Mouse (Mus musculus): ENCODE measurements at regions not wholly inside any gene's neighbourhood (a gene's known extent, or its start where the extent isn't known, plus 50 kb on each side); places are given as distances from the start of the nearest gene placed in this dataset.

DNA sequence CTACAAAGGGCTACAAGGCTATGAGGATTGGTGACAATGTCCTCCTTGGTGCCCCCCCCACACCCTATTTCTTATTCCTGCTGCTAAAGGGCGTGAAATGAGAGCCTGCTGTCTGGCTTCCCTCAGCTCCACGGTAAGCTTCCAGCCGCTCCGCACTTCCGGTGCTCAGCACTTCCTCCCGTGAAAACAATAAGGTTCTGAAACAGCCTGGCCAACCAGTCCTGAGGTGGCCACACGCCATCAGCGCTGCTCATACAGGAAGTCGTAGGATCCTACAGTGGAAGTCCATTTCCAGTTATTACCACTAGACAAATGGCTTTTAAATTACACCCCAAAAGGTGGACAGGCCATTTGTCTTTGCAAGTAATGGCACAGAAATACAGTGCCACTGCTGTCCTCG lies 188.8 kb upstream of the Six2 start:
- Histone ChIP-seq H3K4me3 (replicated peaks) (no peak overlapping the region), H3K27ac (no peak overlapping the region), H3K9me3 (no peaks in the 10 kb centered on the region), H3K4me2 (replicated peaks) (no peak overlapping the region), H3K4me1 (replicated peaks) (no peaks in the 10 kb centered on the region), H3K27me3 (replicated peaks) (peaks cover 1% of the 10 kb centered on the region; the same call in 1 of the 2 replicates), H3K9ac (no peak overlapping the region), H3K36me3 (no peaks in the 10 kb centered on the region)
- no peak for ATAC-seq
- WGBS = 49% methylated on average over 10 of the region's 10 CpGs

DNA sequence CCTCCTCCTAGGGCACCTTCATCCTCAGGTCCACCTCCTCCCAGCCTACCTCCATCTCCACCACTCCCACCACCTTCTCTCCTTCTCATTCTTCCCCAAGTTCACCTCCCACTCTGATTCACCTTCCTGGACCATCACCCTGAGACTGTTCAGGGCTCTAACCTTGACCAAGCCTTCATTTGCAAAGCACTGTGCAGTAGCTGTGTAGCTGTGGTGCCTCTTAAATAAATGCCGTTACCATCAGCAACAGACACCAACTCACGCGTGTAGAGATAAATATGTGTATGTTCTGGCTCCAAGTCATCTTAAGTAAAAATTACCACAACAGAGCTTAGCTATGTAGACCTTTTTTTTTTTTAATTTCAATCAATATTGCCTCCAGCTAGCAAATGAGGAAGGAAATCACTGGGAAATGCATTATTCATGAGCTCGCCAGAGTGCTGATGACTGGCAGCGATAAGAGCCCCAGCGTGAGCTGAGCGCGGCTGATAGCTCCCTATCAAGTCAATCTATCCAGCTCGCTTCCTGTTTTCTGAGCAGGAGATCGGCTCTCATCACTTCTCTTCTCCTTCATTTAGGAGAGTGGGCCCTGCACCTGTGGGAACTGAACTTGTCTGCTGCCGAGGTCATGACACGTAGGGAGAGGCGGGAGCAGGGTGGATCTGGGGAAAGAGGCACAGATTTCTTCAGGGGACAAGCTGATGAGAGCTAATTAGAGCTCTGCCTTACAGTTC lies 185.9 kb upstream of the Six2 start:
- H3K36me3 ChIP-seq = no peaks in the 10 kb centered on the region
- 30% methylated on average over 13 of the region's 13 CpGs for WGBS
- no peaks in the 10 kb centered on the region for H3K9me3 ChIP-seq
- peaks cover 5% of the 10 kb centered on the region; the same call in 1 of the 2 replicates for H3K27me3 ChIP-seq (replicated peaks)
- H3K4me1 ChIP-seq (replicated peaks) = 0 out of 2 replicates have a peak, but pooled peaks cover 1% of the 10 kb centered on the region
- no peak overlapping the region for H3K9ac ChIP-seq
- 0 out of 2 replicates have a peak overlapping the region, but pooled peaks have one; percentile 7 for H3K4me2 ChIP-seq (replicated peaks)
- ATAC-seq = no peak
- H3K4me3 ChIP-seq (replicated peaks) = no peak overlapping the region
- no peak overlapping the region for H3K27ac ChIP-seq

DNA sequence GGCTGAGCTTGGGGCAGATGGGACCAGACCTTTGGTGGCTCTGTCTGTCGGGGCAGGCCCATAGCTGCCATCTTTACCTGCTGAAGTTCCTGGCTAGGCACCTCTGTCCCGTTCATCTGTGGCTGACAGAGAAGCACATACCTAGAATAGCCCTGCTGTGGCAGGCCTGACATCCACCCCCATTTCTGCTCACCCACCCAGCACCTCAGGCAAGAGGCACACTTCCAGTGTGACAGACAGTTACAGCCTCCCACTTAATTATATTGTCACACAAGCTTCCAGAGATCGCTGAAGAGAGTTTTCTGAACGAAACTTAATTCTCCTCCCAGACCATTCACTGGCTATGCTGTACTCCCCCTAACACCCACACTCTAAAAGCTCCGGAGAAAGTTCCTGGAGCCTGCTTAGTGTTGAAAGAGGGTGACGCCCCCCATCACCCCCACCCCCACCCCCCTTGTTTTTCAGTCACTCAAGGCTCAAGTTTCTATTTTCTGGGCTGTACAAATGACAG lies 184.9 kb upstream of the Six2 start:
- no peaks in the 10 kb centered on the region for H3K9me3 ChIP-seq
- H3K27me3 ChIP-seq (replicated peaks) = peaks cover 5% of the 10 kb centered on the region; the same call in 1 of the 2 replicates
- no peak overlapping the region for H3K9ac ChIP-seq
- no peak overlapping the region for H3K4me2 ChIP-seq (replicated peaks)
- H3K4me1 ChIP-seq (replicated peaks) = 0 out of 2 replicates have a peak, but pooled peaks cover 3% of the 10 kb centered on the region
- no peaks in the 10 kb centered on the region for H3K36me3 ChIP-seq
- H3K4me3 ChIP-seq (replicated peaks) = no peak overlapping the region
- no peak for ATAC-seq
- no peak overlapping the region for H3K27ac ChIP-seq
- 51% methylated on average over 6 of the region's 6 CpGs for WGBS

DNA sequence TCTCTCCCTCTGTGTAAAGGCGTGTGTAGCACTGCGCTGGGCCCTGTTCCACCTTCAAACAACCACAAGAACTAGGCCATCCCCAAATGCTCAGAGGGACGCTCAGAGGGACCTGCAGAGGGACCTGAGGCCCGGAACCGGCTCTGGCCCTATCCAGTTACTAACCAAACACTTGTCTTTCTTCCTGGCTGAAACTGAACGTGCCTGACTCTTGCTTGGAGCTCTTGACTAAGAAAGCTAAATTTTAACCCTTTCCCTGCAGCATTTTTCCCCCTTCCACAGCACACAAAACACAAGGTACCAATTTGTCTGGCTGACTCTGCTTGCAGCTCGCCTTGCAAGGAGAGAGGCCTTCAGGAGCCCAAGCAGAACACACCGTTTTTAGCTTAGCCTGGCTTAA lies 182.3 kb upstream of the Six2 start:
- ATAC-seq = no peak
- WGBS = 60% methylated on average over 8 of the region's 8 CpGs
- no peaks in the 10 kb centered on the region for H3K9me3 ChIP-seq
- H3K27ac ChIP-seq = no peak overlapping the region
- H3K9ac ChIP-seq = no peak overlapping the region
- H3K4me3 ChIP-seq (replicated peaks) = no peak overlapping the region
- H3K36me3 ChIP-seq = no peaks in the 10 kb centered on the region
- H3K4me1 ChIP-seq (replicated peaks) = 0 out of 2 replicates have a peak, but pooled peaks cover 3% of the 10 kb centered on the region
- H3K27me3 ChIP-seq (replicated peaks) = peaks cover 5% of the 10 kb centered on the region; the same call in 1 of the 2 replicates
- H3K4me2 ChIP-seq (replicated peaks) = no peak overlapping the region

DNA sequence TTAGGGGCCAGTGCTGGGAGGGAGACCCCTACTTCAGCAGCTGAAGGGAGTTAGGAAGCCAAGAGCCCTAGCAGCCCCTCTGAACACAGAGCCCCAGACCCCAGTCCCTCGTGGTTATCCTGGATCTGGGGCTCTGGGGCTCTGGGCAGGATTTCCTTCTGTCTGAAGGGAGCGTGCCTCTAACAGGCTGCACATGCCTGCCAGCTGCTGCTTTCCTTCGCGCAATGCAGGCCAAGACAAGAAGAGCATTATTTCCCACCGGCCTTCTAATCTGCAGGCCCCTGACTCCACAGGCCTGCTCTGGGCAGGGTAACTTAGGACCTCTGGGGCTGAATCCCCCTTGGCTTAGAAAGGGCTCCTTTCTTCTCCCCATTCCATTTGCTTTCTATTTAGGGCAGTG lies 181.1 kb upstream of the Six2 start:
- H3K27ac ChIP-seq = no peak overlapping the region

DNA sequence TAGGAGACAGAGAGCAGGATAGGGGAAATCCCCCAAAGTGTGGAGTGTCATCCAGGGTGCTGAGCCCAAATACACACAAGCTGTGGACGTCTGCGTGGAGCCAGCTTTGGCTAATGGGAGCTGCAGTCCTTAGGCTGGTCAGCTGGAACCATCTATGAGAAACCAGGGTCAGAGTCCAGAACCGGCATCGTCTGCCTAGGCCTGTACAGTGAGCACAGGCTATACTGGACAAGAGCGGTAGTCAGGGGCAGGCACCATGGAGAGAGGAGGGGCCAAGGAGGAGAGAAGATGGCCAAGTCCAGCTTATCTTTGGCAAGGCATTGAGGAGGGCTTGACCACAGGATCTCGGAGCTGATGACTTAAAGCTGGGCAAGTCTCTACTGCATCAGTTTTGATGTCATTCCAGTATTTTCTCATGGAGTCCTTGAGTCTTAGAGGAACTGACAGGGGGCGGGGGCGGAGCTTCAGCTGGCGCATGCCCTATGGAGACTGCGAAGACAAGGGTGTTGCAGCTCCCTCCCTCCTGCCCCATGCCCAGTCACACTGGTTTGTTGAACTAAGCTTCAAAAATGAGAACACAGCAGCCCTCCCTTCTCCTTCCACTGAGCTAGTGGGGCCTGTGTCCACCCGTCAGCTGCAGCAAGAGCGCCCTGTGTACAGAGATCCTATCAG lies 180.0 kb upstream of the Six2 start:
- WGBS = 77% methylated on average over 12 of the region's 12 CpGs
- Histone ChIP-seq H3K4me2 (replicated peaks) (no peak overlapping the region), H3K4me3 (replicated peaks) (no peak overlapping the region), H3K36me3 (no peaks in the 10 kb centered on the region), H3K27ac (no peak overlapping the region), H3K27me3 (replicated peaks) (0 out of 2 replicates have a peak, but pooled peaks cover 5% of the 10 kb centered on the region), H3K4me1 (replicated peaks) (0 out of 2 replicates have a peak, but pooled peaks cover 3% of the 10 kb centered on the region), H3K9me3 (no peaks in the 10 kb centered on the region), H3K9ac (no peak overlapping the region)
- no peak; the same call in 1 of the 2 replicates for ATAC-seq

More for the DNA sequence above, 181.1 kb upstream of the Six2 start:
- WGBS = 43% methylated on average over 5 of the region's 5 CpGs
- 0 out of 2 replicates have a peak, but pooled peaks cover 5% of the 10 kb centered on the region for H3K27me3 ChIP-seq (replicated peaks)
- H3K4me2 ChIP-seq (replicated peaks) = no peak overlapping the region
- H3K36me3 ChIP-seq = no peaks in the 10 kb centered on the region
- H3K9me3 ChIP-seq = no peaks in the 10 kb centered on the region
- ATAC-seq = peak; percentile 55
- H3K9ac ChIP-seq = no peak overlapping the region
- no peak overlapping the region for H3K4me3 ChIP-seq (replicated peaks)
- H3K4me1 ChIP-seq (replicated peaks) = 0 out of 2 replicates have a peak, but pooled peaks cover 3% of the 10 kb centered on the region

DNA sequence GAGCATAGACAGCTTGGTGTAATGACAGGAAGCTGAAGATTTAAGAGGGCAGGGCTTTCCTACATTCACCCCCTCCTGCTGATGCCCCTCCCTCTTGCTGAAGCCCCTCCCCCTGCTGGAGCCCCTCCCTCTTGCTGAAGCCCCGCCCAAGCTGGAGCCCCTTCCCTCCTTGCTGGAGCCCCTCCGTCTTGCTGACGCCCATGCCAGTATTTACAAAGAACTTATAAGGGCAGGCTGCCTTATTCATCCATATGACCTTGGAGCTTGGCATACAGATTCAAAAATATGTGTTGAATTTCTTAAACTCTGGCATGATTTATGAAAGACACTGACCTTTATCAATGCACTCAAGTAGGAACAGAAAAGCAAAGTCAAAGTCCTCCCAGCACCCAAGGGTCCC lies 178.5 kb upstream of the Six2 start:
- no peak overlapping the region for H3K4me2 ChIP-seq (replicated peaks)
- 83% methylated on average over 3 of the region's 3 CpGs for WGBS
- H3K36me3 ChIP-seq = no peaks in the 10 kb centered on the region
- H3K27ac ChIP-seq = no peak overlapping the region
- no peak overlapping the region for H3K4me3 ChIP-seq (replicated peaks)
- ATAC-seq = no peak
- no peaks in the 10 kb centered on the region for H3K9me3 ChIP-seq
- 0 out of 2 replicates have a peak, but pooled peaks cover 3% of the 10 kb centered on the region for H3K4me1 ChIP-seq (replicated peaks)
- no peak overlapping the region for H3K9ac ChIP-seq
- H3K27me3 ChIP-seq (replicated peaks) = 0 out of 2 replicates have a peak, but pooled peaks cover under 1% of the 10 kb centered on the region

DNA sequence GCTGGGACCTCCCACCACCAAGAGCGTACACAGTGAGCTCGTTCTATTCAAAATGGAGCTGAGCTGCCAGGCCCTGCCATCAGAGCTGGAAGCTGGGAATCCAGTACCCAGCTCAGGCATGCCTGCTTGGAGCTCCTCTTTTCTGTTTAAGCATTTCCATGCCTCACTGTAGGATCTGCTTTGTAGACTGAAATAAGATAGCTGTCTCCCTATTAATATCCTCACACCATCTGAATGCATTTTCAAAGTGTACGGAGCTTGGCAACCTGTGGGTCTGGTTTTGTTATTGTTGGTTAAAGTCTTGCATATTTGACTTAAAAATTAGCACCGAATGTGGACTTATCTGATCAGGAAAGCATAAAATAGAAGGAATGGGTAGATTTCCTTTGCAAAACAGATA lies 177.9 kb upstream of the Six2 start:
- WGBS = 94% methylated on average over 4 of the region's 4 CpGs
- H3K4me3 ChIP-seq (replicated peaks) = no peak overlapping the region
- H3K9ac ChIP-seq = no peak overlapping the region
- no peaks in the 10 kb centered on the region for H3K36me3 ChIP-seq
- H3K27me3 ChIP-seq (replicated peaks) = no peaks in the 10 kb centered on the region
- no peaks in the 10 kb centered on the region for H3K9me3 ChIP-seq
- H3K27ac ChIP-seq = no peak overlapping the region
- no peak for ATAC-seq
- no peak overlapping the region for H3K4me2 ChIP-seq (replicated peaks)
- H3K4me1 ChIP-seq (replicated peaks) = 0 out of 2 replicates have a peak, but pooled peaks cover 3% of the 10 kb centered on the region

DNA sequence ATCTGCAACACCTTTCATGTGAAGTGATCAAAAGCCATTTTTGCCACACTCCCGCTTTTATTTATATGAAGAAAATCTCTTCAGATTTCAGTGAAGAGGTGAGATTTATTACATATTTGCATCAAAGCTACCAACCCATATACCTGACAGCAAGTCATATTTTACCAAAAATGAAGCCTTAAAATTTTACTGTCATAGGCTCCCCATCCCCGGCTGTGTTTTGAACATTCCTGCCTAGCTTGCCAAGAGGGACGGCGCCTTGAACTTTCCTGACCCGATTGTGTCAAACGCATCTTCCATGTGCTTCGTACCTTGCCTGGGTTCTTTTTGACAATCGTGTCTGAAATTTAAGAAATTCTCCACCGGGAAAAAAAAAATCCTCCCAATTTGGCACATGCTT lies 173.3 kb upstream of the Six2 start:
- H3K4me3 ChIP-seq (replicated peaks) = no peak overlapping the region
- no peak overlapping the region for H3K9ac ChIP-seq
- no peaks in the 10 kb centered on the region for H3K36me3 ChIP-seq
- no peaks in the 10 kb centered on the region for H3K4me1 ChIP-seq (replicated peaks)
- no peak overlapping the region for H3K27ac ChIP-seq
- H3K4me2 ChIP-seq (replicated peaks) = no peak overlapping the region
- H3K27me3 ChIP-seq (replicated peaks) = no peaks in the 10 kb centered on the region
- ATAC-seq = no peak
- H3K9me3 ChIP-seq = no peaks in the 10 kb centered on the region
- 71% methylated on average over 9 of the region's 9 CpGs for WGBS

DNA sequence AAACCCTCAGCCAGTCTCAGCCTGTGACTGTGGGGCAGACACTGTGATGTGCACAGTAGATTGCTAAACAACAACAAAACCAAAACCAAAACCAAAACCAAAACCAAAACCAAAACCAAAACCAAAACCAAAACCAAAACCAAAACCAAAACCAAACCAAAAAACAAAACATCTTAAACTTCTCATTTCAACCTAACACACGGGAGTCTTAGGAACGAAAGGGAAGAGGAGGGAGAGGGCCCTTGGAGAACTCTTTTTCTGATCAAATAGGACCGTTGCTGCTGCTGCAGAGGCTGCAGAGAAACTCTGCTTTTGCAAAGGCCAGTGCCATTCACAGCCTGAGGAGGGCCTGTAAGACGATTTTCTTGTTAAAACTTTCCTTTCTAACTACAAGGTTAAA lies 172.7 kb upstream of the Six2 start:
- no peaks in the 10 kb centered on the region for H3K9me3 ChIP-seq
- H3K36me3 ChIP-seq = no peaks in the 10 kb centered on the region
- no peaks in the 10 kb centered on the region for H3K4me1 ChIP-seq (replicated peaks)
- H3K4me2 ChIP-seq (replicated peaks) = no peak overlapping the region
- H3K27me3 ChIP-seq (replicated peaks) = no peaks in the 10 kb centered on the region
- 54% methylated on average over 4 of the region's 4 CpGs for WGBS
- no peak for ATAC-seq
- H3K27ac ChIP-seq = no peak overlapping the region
- H3K4me3 ChIP-seq (replicated peaks) = no peak overlapping the region
- no peak overlapping the region for H3K9ac ChIP-seq

DNA sequence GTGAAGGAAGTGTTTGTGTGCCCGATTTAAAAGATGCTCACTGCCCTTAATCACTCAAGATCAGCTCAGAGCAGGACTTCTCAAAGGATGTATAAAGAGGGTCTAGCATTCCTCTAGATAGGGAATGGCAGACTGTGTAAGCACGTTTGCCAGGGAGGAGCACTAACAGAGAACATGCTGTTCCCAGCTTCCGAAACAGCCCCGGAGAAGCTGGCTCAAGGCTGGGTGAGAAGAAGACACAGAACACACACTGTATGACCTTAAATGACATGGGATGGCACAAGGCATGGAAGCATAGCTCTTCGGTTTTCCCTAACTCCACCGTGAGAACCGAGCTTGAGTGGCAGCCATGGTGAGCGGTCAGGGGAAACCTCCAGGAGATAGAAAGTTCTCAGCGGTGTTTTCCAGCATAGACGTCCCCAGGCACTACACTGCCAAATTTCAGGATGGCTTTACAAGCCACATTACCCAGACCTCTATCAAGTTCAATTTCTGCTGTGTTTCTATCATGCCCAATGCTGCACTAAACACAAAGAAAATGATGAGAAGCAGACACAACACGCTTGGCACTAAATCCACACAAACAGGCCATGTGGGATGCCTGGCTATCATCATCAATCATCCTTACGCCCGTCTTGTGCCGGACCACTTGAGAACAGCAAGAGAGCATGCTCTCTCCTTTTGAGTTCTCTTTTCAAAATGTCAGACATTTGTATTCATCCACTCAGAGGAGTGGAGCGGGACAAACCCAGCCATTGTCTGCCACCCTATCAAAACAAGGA lies 172.0 kb upstream of the Six2 start:
- Histone ChIP-seq H3K36me3 (no peaks in the 10 kb centered on the region), H3K4me3 (replicated peaks) (no peak overlapping the region), H3K4me1 (replicated peaks) (no peaks in the 10 kb centered on the region), H3K27me3 (replicated peaks) (no peaks in the 10 kb centered on the region), H3K4me2 (replicated peaks) (no peak overlapping the region), H3K9me3 (no peaks in the 10 kb centered on the region), H3K9ac (no peak overlapping the region), H3K27ac (no peak overlapping the region)
- 56% methylated on average over 15 of the region's 15 CpGs for WGBS
- no peak for ATAC-seq

DNA sequence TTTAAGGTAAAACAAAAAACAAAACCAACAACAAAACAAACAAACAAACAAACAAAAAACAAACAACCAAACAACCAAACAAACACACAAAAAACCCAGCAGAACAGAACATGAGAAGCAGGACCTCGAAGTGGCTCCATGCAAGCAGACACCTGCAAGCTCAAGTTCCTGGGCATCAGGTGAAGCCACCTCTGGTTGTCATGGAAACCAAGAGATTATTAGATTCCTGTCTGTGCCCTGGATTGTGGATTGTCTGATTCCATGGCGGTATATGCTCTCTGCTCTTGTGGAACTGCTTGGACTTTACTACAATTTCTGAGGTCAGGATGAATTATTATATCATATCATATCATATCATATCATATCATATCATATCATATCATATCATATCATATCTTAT lies 170.4 kb upstream of the Six2 start:
- 66% methylated on average over 2 of the region's 2 CpGs for WGBS
- no peaks in the 10 kb centered on the region for H3K27me3 ChIP-seq (replicated peaks)
- H3K36me3 ChIP-seq = no peaks in the 10 kb centered on the region
- H3K4me2 ChIP-seq (replicated peaks) = no peak overlapping the region
- no peak overlapping the region for H3K27ac ChIP-seq
- H3K9me3 ChIP-seq = no peaks in the 10 kb centered on the region
- H3K4me3 ChIP-seq (replicated peaks) = no peak overlapping the region
- H3K4me1 ChIP-seq (replicated peaks) = no peaks in the 10 kb centered on the region
- no peak for ATAC-seq
- H3K9ac ChIP-seq = no peak overlapping the region
